Mouse (Mus musculus) urinary bladder, postnatal 10 days (tissue): ENCODE results near the gene Usp5.
A peak's percentile ranks its signal among the peaks of the same experiment; 100 is the strongest.

Source experiments
- DNase-seq: peaks from one replicate; pipeline ENCODE4 v3.0.0; 2022; ENCODE audit warnings: low spot score

Gene Usp5

DNA sequence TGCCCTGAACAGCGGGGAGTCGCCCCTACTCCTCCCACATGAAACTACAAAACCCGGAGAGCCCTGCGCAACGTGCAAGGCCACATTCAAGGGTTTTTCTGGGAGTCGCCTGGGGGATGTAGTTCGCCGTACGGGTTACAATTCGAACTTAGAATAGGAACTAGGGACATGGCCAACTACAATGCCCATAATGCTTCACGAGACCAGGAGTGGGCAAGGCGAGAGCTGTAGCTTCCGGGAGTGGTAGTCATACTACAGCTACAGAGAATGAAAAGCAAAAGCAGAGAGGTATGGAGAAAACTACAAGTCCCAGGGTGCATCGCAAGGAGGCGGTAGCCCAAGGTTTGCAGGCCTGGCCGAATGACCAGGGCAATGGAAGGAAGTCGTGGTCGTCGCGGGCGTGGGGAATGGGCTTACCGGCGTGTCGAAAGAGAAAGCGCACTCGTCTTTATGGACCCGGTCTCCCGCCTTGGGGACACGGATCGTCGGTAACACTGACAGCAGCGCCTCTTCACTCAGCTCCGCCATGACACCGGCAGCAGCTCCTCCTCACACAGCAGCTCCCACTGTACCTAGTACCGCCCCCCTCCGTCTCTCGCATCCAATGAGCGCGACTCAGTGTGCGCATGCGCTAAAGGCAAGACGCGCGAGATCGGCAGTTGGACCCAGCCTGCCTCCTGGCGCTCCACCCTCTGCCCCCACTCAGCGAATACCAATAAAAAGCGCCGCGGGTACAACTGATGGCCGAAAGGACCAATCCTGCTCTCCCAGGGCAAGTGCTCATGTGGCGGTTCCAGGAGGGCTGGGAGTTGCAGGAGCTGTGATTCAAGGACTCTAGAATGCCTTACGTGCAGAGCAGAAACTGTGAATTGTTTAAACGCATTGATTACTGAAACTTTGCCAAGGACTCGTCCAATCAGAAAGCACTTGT, at the start of gene Usp5, which contains the start of gene Cdca3:
Gene Usp5, minus strand, starts transcription at position 617 of the 931 bp plus-strand sequence.
Gene Cdca3, plus strand, starts transcription at position 680 of the 931 bp plus-strand sequence.
- peak; percentile 94 for DNase-seq

DNA sequence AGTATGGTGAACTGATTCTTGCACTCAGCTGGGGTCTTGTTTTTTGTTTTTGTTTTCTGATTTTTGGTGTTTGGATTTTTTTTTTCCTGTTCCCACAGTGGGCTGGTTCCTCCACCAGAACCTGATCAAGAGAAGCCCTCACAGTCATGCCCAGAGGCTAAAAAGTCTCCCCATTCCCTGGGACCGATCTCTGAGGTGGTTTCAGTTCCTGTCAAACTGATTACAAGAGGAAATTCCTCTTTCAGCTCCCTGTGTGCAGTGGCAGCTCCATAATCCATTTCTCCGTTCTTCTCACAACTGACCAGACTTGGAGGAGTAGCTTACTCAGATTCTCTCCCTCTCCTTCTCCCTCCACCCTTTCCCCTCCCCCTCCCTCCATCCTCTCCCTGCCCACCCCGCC, 45.1 kb upstream of the Usp5 start:
- DNase-seq = no peak

DNA sequence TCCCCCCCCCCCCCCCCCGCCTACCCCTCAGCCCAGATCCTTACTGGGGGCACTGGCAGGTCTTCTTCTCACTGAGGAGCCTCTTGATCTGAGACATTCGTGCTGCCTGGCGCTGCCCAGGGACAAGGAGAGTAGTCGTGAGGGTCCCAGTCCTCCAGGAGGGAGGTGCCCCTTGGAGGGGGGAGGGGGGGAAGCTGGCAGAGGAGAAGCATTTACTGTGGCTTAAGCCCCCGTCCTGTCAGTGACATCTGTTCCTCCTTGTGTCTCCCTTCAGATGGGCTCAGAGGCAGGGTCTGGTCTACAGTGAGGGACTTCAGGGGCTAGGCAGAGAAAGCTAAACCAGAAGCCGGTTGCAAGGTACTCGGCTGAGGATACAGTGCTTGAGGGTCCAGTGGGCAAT, 37.3 kb upstream of the Usp5 start:
- DNase-seq = no peak

DNA sequence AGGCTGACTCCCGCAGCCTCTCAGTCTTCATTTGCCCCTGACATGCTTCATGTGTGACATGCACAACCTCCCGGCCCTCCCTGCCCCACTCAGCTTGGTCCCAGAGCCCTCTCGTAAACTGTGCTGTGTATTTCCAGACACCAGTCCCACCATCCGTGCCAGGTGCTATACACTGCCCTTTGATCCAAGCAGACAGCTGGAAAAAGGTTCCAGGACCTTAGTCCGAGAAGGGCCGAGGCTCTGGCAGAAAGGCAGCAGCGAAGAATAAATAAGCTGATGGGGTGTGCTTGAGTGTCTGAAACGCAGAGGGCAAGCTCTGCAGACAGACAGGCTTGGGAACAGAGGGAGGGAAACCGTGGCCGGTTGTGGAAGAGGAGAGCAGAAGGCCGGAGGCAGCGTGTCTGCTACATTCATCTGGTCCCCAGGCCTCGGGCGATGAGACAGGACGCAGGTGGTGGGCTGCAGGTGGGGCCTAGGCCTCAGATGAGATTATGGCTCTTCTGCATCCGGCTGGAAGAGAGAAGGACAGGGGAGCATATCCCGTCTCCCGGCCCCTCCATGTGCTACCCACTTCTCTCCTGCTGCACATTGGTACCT, 36.6 kb upstream of the Usp5 start:
- no peak for DNase-seq

DNA sequence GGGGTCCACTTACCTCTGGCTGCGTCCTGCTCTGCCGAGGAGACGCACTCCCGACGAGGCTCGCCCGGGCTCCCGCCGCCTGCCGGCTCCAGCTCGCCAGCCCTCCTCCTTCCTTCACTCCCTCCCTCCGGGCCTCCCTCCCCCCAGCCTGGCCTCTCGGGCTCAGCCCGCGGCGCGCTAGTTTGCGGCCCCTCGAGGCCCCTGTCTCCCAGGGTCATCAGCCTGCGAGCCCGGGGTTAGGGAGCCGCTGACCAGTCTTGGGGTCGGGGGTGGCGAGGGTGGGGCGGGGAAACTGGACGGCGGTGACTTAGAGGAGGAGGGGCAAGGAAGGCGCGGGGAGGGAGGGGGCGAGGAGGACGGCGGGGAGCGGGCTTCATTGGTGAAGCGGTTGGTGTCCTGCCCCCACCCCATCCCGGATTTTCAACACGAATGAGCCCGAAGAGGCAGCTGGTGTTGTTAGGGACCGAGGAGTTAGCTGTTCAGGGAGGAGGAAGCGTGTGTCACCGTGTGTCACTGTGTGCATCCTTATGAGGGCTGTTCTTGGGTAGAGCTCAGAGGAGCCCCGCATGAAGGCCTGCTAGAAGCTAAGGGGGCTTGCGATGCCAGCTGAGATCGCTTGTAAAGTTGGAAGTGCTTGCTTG, 34.5 kb upstream of the Usp5 start, which contains the start of gene Gpr162:
Gene Gpr162, minus strand, starts transcription at position 326 of the 641 bp plus-strand sequence.
- no peak for DNase-seq

DNA sequence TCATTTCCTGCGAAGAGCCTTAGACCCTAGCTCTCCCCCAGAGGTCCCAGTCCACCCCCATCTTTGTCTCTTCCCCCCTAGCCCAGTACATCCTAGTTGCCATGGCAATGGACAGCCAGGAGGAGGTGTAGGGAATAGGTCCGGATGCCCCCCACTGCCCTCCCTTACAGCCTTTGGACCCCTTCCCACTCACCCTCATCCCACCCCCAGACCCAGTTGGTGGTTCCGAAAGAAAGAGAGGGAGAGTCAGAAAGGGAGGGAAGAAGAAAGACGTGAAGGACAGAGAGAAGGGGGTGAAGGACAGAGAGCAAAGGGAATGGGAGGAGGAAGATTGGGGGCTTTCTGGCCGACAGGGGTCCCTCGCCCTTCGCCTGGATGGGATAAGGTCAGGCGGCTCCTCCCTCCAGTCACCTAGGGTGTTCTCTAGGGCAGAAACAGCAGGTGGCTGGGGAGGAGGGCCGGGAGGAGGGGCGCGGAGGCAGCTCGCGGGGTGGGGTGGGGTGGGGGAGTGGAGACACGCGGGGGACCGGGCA, 33.9 kb upstream of the Usp5 start:
- DNase-seq = no peak

DNA sequence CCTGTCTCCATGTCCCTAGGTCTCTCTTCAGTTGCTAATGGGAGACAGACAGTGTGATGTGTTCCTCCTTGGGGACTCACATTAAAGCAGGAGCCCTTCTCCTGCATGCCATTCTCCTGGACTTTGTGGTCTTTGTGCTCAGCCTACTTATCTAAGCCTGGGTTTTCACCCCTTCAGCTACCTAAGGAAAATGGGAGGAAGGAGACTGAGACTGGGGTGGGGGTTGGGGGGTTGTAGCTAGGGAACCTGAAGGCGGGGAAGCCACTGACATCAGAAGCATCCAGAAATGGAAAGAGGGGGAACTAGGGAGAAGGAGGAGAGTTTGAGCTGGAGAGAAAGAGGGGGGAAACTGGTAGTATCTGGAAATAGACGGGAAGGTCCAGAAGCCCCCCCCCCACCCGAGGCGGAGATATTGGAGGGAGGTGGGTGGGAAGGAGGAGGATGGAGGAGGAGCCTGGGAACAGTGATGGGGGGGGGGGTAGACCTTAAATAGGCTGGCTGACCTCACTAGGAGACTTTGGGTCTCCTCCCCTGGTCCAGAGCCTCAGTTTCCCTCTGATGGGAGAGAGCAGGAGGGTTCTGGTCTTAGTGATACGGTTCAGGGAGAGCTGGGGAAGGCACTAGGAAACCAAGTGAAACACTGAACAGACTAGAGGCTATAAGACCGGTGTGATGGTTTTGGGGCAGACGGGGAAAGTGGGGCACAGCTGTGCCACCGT, 33.3 kb upstream of the Usp5 start:
- no peak for DNase-seq

DNA sequence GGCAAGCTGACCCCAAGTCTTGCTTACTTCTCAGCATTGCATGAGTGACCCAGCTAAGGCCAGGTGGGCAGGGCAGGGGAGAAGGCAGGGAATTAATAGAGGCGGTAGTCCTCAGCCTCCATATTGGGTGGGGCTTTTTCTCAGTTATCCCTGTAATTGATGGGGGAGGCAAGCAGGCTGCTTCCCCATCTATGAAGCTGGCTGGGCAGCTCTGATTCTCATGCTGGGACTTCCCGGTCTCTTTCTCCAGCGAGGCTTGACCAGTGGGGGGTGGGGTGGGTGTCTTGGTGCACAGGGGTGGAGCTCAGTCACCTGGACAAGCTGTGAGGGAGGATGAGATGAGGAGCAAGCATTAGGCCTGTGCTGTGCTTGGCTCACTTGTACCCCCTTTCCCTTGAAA, 32.5 kb upstream of the Usp5 start:
- DNase-seq = no peak

DNA sequence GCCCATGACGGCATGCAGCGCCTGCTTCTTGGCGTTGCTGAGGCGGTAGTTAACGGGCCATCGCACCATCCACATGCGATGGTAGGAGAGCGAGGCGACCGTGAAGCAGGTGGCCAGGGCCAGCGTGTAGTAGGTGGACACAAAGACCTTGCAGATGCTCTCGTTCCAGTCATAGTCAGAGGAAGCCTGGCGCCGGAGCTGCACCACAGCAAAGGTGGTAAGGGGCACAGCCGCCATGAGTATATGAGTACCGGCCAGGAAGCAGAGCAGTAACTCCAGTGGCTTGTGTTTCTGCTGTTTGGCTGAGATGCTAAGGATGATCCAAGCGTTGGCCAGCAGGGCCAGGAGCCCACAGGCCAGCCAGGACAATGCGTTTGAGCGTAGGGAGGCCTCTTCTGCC, 32.0 kb upstream of the Usp5 start:
- DNase-seq = no peak

DNA sequence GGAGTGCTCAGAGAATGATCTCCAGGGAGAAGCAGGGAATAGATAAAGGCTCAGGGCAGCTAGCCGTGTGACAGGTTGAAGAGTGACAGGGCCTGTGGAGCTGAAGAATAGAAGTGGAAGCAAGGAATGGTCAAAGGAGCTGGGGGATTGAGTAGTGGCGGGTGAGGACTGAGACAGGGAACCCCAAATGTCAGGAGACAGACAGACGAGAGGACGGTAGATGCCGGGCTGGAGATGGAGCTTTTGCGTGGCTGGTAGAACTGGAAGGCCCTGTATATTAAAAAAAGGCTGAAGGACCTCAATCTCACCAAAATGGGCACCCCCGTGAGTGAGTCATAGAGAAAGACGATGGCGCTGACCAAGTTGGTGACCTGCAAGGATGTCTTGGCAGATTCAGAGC, 31.2 kb upstream of the Usp5 start:
- DNase-seq = no peak

DNA sequence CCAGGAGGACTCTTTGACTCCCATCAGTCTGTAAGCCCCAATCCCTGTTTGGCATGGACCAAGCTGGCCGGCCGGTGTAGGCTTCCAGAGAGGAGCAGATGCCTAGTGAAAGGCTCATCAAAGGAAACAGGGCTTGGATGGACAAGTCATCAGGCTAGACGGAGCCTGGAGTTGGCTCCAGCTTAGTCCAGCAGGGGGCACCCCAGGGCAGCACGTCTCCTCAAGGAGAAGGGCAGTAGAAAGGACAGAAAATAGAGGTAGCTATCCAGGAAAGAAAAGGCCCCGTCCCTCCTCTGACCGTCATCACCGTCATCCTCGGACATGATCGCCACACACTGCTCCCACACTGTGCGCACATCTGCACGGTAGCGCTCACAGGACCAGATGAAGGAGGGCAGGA, 30.4 kb upstream of the Usp5 start:
- peak; percentile 65 for DNase-seq

DNA sequence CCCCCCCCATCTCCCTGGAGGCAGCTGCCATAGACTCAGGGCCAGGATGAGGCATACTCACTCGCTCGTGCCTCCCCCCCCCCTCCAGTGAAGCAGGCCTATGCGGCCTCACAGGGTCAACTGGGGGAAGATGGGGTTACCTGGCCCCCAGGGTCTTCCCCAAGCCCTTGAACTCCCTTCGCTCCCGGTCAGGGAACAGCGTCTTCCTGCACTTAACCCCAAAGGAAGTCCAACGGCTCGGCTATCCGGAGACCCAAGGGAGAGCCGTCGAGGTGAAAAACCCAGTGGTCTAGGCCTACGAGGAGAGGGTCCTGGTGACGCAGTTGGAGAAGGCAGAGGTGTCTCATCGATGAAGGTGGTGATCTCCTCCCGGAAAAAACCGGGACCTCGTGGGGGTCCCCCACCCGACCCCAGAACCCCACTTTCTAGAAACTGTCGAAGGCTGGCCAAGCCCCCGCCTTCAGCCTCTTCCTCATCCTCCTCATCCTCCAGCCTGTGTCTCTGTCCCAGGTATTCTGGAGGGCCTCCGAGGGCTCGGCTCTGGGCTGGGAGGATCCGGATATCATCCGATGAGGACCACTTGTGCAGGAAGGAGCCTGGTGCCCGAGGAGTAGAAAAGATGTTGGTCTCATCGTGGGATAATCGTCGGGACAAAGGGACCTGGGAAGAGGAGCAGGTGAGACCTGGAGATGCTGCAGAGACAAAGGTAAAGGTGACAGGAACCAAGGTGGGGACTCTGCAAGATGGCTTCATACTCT, 29.5 kb upstream of the Usp5 start:
- no peak for DNase-seq

DNA sequence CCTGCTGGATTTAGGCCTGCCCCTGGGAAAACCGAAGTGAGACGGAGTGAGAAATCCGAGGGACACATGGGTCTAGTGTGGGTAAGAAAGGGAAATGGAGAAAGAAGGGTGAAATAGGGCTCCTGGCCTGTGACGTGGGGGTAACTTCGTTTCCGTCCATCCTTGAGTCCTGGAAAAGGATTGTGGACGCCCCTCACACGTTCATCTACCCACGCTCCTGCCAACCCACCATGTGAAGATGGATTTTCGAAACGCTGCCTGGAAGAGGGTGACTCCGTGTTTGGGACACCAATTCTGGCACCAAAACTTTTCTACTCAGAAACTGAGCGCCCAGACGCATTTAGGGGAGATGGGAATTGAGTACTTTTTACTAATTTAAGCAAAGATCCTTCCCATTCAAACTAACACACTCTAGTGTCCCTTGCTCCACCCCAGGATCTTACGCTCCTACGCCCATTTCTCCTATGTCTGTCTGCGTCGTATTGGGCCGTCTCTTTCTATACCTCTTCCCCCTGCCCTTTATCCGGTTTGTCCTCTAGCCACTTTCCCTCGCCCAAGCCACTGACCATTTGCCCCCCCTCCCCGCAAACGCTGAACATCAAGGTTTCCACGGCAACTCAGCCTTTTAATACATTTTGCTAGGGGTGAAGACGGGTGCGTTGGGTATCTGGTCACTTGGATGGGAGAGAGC, 28.7 kb upstream of the Usp5 start:
- no peak for DNase-seq

DNA sequence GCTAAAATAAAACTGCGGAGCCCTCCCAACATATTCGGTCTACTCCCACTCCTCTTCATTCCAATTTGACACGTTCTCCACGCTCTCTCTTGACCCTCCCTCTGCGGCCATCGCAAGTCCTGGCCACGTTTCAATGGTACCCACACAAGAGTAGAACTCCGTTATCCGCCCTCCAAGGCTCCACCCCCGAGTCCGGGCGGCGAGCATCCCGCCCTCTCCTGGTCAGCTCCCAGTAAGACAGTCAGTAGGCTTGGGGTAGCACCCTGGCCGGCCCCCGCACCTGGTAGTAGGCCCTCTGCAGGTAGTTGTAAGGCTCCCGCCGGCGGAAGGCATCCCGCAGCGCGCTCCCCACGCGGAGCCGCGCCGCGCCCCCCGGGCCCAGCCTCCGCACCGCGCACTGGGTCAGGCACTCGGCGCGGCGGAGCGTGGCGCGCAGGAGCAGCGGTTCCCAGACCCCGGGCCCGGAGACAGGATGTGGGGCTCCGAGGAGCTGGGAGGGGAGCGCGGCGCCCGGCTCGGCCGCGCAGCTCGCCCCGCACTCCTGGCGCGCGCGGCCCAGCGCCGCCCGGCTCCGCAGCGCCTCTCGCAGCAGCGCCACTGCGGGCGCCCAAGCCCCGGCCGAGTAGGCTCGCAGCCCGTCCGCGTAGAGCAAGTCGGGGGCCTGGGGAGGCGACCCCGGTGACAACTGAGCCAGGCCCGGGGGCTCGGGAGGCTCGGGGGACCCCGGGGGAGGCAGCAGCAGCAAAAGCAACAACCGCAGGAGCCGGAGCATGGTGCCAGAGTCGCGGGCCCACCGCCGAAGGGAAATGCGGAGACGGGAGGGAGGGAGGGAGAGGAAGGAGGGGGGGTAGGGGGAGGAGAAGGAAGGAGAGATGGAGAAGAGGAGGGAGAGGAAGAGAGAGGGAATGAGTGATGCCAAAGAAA, 27.9 kb upstream of the Usp5 start, which contains the start of gene P3h3:
Gene P3h3, minus strand, starts transcription at position 837 of the 924 bp plus-strand sequence.
- DNase-seq = peak; percentile 40

DNA sequence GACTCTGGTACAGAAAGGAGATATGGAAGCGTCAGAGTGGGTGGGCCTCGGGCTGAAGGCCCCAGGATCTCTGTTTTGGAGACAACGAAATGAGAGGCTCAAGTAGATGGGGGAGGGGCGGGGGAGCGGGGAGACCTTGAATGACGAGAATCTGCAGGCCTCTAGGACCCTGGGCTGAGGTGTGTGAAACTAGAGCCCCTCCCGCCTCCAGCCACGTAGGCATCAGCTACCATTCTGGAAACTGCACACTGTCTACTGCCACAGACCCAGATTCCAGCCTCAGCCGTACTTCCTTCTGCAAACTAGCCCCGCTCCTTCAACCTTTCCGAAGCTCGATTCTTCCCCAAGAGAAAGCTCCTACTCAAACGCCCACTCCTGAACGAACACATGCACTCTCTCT, 27.0 kb upstream of the Usp5 start:
- no peak for DNase-seq

DNA sequence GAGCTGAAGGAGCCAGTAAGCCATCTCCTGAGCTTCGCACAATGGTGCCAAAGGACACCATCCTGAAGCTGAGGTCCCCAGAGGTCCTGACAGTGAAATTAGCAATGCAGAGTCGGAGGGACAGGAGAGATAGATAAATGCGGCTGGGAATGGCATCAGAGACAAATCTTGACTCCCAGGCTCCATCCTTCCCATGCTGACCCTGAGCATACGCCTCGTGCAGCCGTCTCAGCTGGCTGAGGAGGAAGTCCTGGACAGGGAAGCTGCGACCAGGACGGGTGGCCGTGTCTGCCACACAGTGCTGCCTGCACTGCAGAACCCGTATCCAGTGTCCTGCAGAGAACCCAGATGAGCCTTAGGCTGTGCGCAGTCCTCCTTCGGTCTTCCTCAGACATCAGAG, 25.4 kb upstream of the Usp5 start:
- no peak for DNase-seq

DNA sequence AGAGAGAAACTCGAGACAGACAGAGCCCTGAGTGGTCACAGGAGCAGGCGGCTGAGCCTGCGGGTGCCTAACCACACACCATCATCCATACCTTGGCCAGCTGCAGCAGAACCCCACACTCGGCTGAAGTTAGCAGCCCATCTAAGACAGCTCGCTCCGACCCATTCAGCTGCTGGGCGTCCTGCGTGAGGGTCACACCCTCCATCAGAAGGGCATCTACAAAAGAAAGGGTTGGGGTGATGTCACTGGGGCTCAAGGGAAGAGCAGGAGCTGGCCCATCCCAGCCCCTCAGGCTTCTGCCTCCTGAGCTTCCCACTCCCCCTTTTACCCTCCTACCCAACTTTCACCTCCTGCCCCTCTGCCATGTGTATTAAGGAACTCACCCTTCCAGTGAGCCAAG, 21.3 kb upstream of the Usp5 start:
- DNase-seq = no peak

DNA sequence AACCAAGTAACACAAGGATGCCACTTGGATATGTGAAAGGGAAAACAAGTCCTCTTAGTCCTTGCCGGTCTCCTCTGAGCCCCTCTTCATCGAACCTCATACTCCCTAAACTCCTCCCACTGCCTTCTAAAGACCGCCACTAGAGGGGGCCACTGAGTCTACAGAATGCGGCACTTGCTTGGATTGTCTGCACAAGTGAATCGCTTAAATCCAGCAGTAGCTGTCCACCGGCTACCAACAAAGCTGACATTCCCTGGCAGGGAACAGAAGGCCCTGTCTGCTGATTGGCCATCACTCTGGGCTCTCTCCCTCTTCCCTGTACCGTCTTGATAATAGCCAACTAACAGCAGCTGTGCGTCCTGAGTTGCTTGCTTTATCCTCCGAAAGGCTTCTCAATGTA, 18.0 kb upstream of the Usp5 start:
- peak; percentile 73 for DNase-seq
